Mouse (Mus musculus) hindbrain, embryonic 15.5 days (tissue): ENCODE data around the gene Tfeb. TPM values are rescaled to one million over a fixed set of nuclear protein-coding genes. Genes with fewer than 3 reads are reported as not detected.

Experiments
- ATAC-seq: fragments of 200-750 bp; cut with Nextera tagmentation; 2 replicates; pipeline ENCODE4 v1.8.0; 2017; ENCODE audit warnings: low read depth, moderate number of reproducible peaks, moderate TSS enrichment; ENCODE audit not compliant: low FRiP score
- H3K27ac ChIP-seq: fragments of 300-500 bp; sonication (generic); replicated peaks from 2 replicates; pipeline ENCODE4 v1.5.1; 2015; ENCODE audit warnings: mild to moderate bottlenecking, inconsistent platforms
- H3K27me3 ChIP-seq: fragments of 300-500 bp; sonication (generic); 2 replicates; pipeline ENCODE4 v1.6.1; 2015; ENCODE audit warnings: control low read depth, inconsistent platforms
- H3K36me3 ChIP-seq: fragments of 300-500 bp; sonication (generic); 2 replicates; pipeline ENCODE4 v1.6.1; 2015; ENCODE audit warnings: control low read depth, inconsistent platforms
- H3K4me1 ChIP-seq: fragments of 300-500 bp; sonication (generic); replicated peaks from 2 replicates; pipeline ENCODE4 v1.6.1; 2015; ENCODE audit warnings: control low read depth, inconsistent platforms
- H3K4me2 ChIP-seq: fragments of 300-500 bp; sonication (generic); 2 replicates; pipeline ENCODE4 v1.6.1; 2015; ENCODE audit warnings: moderate library complexity, mild to moderate bottlenecking, inconsistent platforms
- H3K4me3 ChIP-seq: fragments of 300-500 bp; sonication (generic); 2 replicates; pipeline ENCODE4 v1.5.1; 2015; ENCODE audit warnings: mild to moderate bottlenecking, inconsistent platforms
- H3K9ac ChIP-seq: fragments of 300-500 bp; sonication (generic); 2 replicates; pipeline ENCODE4 v1.6.1; 2015; ENCODE audit warnings: inconsistent platforms
- H3K9me3 ChIP-seq: fragments of 300-500 bp; sonication (generic); 2 replicates; pipeline ENCODE4 v1.6.1; 2016; ENCODE audit warnings: control low read depth, inconsistent platforms
- WGBS: fragments of 180-500 bp; shearing (Covaris S2); methylation state at CpG from one replicate; pipeline ENCODE4 v1.1.7; 2015; 5-methylcytosine and 5-hydroxymethylcytosine counted together
- polyA plus RNA-seq: library from polyadenylated mRNA; unstranded; fragments of >200 nt; fragmentation: Nextera tagmentation; extraction: Ambion mirVana; gene quantifications from 2 replicates; pipeline ENCODE4 v1.2.1, GENCODE M21; 2015

Gene Tfeb
- polyA plus RNA-seq, 1 experiment from 2014 or later: 3.6 TPM

DNA sequence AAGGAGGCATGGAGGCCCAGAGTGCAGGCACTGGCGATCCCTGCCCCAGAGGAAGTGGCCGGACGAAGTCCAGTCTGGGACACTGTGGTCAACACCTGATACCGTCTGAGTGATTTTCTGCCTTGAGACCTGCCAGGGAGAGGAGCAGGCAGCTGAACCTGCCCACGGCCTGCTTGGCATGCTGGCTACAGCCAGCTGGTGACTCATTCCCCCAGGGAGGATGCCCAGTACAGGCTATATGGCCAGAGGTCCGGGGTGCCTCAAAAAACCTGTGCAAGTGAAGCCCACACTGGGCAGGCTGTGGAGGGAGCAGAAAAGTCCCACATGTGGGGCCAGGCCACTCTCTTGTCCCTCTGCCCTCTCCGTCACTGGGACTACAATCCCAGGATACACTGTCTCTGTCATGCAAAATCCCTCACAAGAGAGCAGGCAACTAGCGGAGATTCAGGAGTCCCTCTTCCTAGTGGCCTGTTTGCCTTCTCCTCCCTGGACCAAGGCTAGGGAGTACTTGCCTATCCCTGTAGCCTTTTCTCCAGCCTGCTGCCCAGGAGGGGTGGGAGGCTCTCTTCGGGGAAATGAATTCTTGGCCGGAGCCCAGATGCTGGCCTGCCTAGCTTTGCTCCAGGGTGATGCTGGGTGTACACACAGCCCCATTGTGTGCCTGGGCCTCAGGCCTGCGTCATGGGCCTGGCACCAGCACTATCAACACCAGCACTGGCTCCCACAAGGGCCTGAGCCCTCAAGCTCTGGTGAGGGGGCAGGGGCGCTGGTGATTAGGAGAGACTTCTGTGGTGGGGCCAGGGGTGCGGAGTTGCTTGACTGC lies 25.9 kb downstream of the Tfeb start:
- Histone ChIP-seq H3K4me1 (peaks cover 16% of the 10 kb centered on the region), H3K4me3 (no peak overlapping the region), H3K36me3 (no peaks in the 10 kb centered on the region), H3K9ac (no peak overlapping the region), H3K9me3 (no peaks in the 10 kb centered on the region), H3K4me2 (no peak overlapping the region), H3K27me3 (no peaks in the 10 kb centered on the region), H3K27ac (peak overlapping the region; percentile 54)
- ATAC-seq: peak; percentile 94
- 55% methylated on average over 13 of the region's 13 CpGs for WGBS

DNA sequence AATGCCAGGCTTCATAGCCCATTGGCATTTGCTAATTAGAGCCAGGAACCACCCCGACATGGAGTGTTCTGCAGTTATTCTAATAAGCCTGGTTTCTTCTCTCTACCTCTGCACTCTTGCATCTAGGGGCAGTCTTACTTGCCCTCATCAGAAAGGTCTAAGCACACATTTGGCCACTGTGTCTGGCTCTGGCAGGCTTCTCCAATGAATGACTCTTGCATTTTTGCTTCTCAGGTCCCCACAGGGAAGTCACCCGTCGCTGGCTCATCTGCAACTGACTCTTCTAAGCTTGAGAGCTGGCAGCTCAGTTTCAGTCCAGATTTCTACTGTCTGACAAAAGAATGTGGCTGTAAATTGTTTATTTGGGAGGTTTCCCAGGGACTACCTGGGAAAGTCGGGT lies 29.2 kb downstream of the Tfeb start:
- Histone ChIP-seq H3K4me3 (no peak overlapping the region), H3K9ac (no peak overlapping the region), H3K4me1 (peaks cover 13% of the 10 kb centered on the region), H3K9me3 (no peaks in the 10 kb centered on the region), H3K4me2 (no peak overlapping the region), H3K36me3 (no peaks in the 10 kb centered on the region), H3K27ac (no peak overlapping the region), H3K27me3 (no peaks in the 10 kb centered on the region)
- WGBS: 77% methylated on average over 4 of the region's 4 CpGs
- no peak for ATAC-seq

DNA sequence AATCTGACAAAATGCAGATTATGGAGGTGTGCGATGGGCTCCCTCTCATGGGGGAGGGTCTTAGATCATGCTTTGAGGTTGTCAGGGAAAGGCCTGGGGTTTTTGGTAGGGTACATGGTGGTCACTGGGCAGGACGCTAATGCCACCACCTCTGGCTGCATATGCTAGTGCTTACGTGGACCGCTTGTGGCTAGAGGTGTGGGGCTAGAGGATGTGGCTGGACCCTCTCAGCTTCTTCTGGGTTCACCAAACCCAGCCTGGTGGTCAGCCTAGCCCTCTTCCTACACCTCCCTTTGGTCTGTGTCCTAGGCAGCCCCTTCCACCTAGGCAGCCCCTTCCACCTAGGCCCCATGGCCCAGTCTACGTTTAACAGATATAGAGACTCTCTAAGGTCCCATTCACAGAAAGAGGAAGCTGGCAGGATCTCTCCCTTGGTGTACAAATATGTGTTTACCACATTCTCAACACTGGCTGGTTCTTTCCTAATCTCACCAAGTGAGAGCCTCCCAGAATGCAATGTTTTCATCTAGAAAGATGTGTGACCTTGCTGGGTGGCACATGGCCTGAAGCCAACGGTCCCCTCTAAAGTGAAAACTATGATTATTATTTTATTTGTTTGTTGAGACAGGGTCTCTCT lies 29.7 kb downstream of the Tfeb start:
- no peak overlapping the region for H3K4me2 ChIP-seq
- no peak for ATAC-seq
- H3K4me1 ChIP-seq: peaks cover 13% of the 10 kb centered on the region
- H3K4me3 ChIP-seq: no peak overlapping the region
- H3K9ac ChIP-seq: no peak overlapping the region
- no peaks in the 10 kb centered on the region for H3K36me3 ChIP-seq
- H3K9me3 ChIP-seq: no peaks in the 10 kb centered on the region
- H3K27ac ChIP-seq: no peak overlapping the region
- 92% methylated on average over 6 of the region's 6 CpGs for WGBS
- H3K27me3 ChIP-seq: no peaks in the 10 kb centered on the region

DNA sequence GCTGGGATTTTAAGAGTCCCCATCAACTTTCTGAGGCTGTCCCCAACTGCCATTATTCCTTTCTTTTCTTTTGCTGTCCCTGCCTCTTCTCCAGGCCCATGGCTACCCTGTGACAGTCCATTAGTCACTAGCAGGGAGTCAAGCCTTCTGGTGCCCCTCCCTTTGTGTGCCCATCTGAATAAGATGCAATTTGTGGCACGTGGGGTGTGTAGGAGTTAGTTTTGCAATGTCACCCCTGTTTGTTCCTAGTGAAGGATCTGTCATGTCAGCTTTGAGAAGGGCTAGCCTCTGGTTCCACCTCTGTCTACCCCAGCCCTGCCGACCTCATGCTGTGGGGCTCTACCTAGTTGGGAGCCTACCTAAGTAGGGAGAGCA lies 30.2 kb downstream of the Tfeb start:
- WGBS: 58% methylated on average over 2 of the region's 2 CpGs
- H3K4me2 ChIP-seq: no peak overlapping the region

DNA sequence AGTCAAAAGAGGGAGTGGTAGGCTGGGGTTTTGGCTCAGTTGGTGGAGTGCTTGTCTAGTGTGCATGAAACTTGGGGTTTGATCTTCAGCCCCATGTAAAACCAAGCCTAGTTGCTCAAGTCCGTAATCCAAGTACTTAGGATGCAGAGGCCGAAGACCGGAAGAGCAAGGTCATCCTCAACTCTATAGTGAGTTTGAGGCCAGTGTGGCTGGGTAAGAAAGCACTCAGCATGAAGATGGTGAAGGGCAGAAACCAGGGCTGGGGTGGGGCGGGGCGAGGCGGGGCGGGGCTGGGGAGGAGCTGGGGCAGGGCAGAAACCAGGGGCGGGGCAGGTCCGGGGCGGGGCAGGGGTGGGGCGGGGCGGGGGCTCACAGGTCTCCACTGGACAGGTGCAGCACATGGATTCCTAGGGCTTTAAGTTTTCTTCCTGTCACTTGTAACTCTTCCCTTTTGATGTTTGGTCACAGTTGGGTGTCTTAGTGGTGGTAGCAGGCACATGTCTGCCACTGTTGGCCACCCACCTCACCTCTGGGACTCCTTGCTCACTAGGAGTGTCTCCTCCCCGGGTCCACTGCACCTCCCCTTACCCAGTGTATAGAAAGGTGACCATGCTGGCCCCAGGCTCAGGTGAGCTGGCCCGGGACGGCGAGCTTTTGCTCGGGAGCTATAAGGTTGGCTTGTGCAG lies 30.8 kb downstream of the Tfeb start:
- Histone ChIP-seq H3K9me3 (no peaks in the 10 kb centered on the region), H3K4me2 (no peak overlapping the region), H3K36me3 (no peaks in the 10 kb centered on the region), H3K9ac (no peak overlapping the region), H3K4me1 (peaks cover 9% of the 10 kb centered on the region), H3K4me3 (no peak overlapping the region), H3K27ac (no peak overlapping the region), H3K27me3 (no peaks in the 10 kb centered on the region)
- ATAC-seq: no peak
- 54% methylated on average over 12 of the region's 17 CpGs for WGBS

More for the DNA sequence above, 30.2 kb downstream of the Tfeb start:
- ATAC-seq: no peak
- H3K27me3 ChIP-seq: no peaks in the 10 kb centered on the region
- H3K9me3 ChIP-seq: no peaks in the 10 kb centered on the region
- no peak overlapping the region for H3K27ac ChIP-seq
- no peak overlapping the region for H3K4me3 ChIP-seq
- peaks cover 13% of the 10 kb centered on the region for H3K4me1 ChIP-seq
- no peaks in the 10 kb centered on the region for H3K36me3 ChIP-seq
- H3K9ac ChIP-seq: no peak overlapping the region

DNA sequence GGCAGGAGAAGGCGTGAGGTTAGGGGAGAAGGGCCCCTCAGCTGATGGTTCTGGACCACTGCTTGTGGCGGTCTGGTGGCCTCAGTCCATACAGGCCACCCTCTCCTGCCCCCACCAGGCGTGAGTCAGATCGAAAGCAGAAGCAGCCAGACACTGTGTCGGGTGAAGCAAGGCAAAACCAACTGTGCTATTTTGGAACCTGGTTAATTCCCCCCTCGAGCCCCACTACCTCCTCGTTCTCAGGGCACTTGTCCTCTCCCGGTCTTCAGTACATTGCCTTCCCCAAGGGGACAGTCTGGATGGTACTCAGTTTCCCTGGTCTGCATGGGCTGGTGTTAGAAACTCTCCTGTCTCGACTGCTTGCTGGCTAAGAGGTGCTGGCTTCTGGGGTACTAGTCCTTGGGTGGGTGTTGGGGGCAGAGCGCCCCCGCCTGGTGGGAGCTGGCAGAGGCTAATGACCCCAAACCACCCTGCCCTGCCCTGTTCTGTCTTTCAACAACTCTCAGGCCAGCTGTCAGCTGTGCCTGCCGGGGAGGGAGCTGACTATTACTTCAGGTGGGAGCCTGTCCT lies 32.0 kb downstream of the Tfeb start:
- Histone ChIP-seq H3K27me3 (no peaks in the 10 kb centered on the region), H3K9me3 (no peaks in the 10 kb centered on the region), H3K4me1 (no peaks in the 10 kb centered on the region), H3K4me3 (no peak overlapping the region), H3K9ac (no peak overlapping the region), H3K4me2 (no peak overlapping the region), H3K36me3 (no peaks in the 10 kb centered on the region), H3K27ac (no peak overlapping the region)
- peak; percentile 34; the same call in 1 of the 2 replicates for ATAC-seq
- WGBS: 56% methylated on average over 12 of the region's 12 CpGs

DNA sequence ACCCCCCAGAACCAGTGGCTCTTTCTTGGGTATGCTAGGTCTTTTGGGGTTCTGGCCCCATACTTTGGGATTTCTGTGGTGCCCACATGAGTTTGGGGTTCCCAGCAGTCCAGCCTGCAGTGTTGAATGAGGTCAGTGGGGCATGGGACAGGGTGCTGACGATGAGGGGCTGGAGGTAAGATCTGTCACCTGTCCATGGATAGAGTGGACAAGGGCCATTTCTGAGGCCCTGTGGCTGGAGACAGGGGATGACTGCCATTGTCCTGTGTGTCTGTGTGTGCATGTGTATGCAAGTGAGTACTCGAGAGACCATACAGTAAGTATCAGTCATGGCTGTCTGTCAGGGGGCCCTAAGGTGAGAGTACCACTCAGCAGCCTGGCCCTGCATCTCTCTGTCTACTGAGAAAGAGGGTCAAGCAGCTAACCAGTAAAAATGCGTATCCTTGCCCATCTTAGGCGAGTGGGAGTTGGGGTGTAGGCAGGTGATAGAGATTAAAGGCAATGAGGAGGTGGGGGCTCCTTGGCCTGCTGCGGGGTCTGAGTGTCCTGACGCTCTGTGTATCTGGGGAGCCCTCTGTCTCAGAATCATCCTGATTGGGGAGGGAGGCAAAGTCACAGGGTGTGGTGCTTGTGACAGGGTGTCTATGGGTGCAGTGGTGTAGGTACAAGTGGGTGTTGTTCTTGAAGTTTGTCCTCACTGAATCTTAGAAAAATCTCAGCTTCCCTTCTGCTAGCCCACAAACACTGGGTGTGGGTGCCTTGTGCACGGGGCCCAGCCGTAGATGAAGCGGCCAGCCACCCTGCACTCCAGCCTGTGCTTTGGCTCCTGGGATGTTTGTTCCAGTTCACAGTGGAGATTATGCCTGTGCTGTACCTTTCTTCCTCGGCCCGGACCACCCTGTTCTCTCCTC lies 32.8 kb downstream of the Tfeb start:
- no peak for ATAC-seq
- Histone ChIP-seq H3K4me3 (no peak overlapping the region), H3K4me2 (no peak overlapping the region), H3K9me3 (no peaks in the 10 kb centered on the region), H3K27me3 (no peaks in the 10 kb centered on the region), H3K27ac (no peak overlapping the region), H3K36me3 (no peaks in the 10 kb centered on the region), H3K4me1 (no peaks in the 10 kb centered on the region), H3K9ac (no peak overlapping the region)
- 90% methylated on average over 11 of the region's 11 CpGs for WGBS

DNA sequence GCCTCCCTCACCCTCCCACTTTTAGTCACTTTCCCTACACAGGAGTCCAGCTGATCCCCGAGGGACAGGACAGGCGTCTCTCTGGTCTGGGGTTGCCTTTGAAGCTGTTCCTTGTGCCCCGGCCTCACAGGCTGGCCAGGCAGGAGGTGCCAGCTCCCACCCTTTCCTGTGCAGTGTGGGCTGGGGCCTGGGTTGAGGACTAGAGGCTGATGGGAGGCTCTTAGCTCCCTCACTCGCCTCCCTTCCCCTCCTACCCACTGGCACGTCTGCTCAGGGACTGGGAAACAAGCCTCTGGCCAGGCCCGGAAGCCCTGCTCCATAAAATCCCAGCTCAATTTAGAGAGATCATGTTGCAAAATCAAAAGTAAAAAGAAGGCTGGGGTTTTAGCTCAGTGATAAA lies 36.8 kb downstream of the Tfeb start:
- no peaks in the 10 kb centered on the region for H3K27me3 ChIP-seq
- WGBS: 70% methylated on average over 6 of the region's 6 CpGs
- H3K9me3 ChIP-seq: no peaks in the 10 kb centered on the region
- no peak overlapping the region for H3K4me2 ChIP-seq
- no peaks in the 10 kb centered on the region for H3K36me3 ChIP-seq
- H3K27ac ChIP-seq: no peak overlapping the region
- H3K4me1 ChIP-seq: no peaks in the 10 kb centered on the region
- H3K9ac ChIP-seq: no peak overlapping the region
- no peak for ATAC-seq
- H3K4me3 ChIP-seq: no peak overlapping the region

DNA sequence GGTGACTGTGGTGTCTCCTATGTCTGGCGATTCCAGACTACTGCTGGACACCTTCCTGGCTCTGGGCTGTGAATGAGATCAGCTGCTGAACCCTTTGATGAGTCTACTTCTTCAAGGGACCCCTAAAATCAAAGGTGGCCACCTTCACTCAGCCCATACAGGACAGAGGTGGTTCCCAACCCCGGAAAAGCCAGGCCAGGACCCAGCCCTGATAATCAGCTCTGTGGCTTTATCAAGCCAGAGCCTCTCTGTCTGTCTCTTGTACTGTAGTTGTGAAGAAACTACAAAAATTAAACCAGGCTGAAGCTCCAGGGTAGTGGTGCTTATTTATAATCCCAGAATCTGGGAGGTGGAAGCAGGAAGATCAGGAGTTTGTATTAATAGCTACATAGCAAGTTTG lies 40.3 kb downstream of the Tfeb start:
- no peak overlapping the region for H3K4me3 ChIP-seq
- H3K9me3 ChIP-seq: no peaks in the 10 kb centered on the region
- no peak overlapping the region for H3K27ac ChIP-seq
- 84% methylated on average over 2 of the region's 2 CpGs for WGBS
- H3K4me2 ChIP-seq: no peak overlapping the region
- no peak for ATAC-seq
- no peaks in the 10 kb centered on the region for H3K27me3 ChIP-seq
- H3K9ac ChIP-seq: no peak overlapping the region
- H3K36me3 ChIP-seq: no peaks in the 10 kb centered on the region
- no peaks in the 10 kb centered on the region for H3K4me1 ChIP-seq

DNA sequence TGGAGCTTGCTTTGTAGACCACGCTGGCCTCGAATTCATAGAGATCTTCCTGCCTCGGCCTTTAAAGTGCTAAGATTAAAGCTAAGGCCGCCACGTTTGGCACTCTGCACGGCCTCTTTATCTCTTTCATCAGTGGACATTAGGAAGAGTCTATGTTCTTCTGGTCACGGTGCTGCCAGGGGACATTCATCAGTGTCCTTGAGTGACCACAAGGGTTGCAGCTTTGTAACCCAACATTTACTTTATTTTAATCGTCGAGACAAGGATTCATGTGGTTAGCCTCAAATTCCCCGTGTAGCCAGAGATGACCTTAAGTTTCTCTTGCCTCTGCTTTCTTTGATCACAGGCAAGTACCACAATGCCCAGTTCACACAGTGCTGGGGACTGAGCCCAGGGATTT lies 43.6 kb downstream of the Tfeb start:
- H3K27ac ChIP-seq: no peak overlapping the region
- no peak overlapping the region for H3K9ac ChIP-seq
- no peak overlapping the region for H3K4me3 ChIP-seq
- H3K4me2 ChIP-seq: no peak overlapping the region
- no peaks in the 10 kb centered on the region for H3K36me3 ChIP-seq
- no peak for ATAC-seq
- H3K4me1 ChIP-seq: no peaks in the 10 kb centered on the region
- 85% methylated on average over 10 of the region's 10 CpGs for WGBS
- H3K27me3 ChIP-seq: no peaks in the 10 kb centered on the region
- no peaks in the 10 kb centered on the region for H3K9me3 ChIP-seq

DNA sequence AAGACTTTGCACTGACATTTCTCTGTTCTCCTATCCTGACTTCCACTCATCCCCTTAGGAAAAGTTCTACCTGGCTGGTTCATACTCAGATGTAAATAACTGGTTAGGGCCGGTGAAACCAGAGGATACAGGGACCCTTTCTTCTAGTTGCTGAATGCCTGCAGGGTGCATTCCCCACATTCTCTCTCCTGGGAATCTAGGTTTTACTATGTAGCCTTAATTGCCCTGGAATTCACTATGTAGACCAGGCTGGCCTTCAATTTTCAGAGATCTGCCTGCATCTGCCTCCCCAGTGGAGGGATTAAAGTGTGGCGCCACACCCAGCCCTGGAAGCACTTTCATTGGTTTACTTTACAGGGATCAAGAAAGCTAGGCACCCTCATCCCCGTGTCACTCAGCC lies 45.7 kb downstream of the Tfeb start:
- H3K4me2 ChIP-seq: no peak overlapping the region
- WGBS: 85% methylated on average over 3 of the region's 3 CpGs
- no peaks in the 10 kb centered on the region for H3K27me3 ChIP-seq
- no peak overlapping the region for H3K9ac ChIP-seq
- ATAC-seq: no peak
- no peaks in the 10 kb centered on the region for H3K4me1 ChIP-seq
- H3K27ac ChIP-seq: no peak overlapping the region
- H3K4me3 ChIP-seq: no peak overlapping the region
- H3K36me3 ChIP-seq: no peaks in the 10 kb centered on the region
- H3K9me3 ChIP-seq: no peaks in the 10 kb centered on the region
